In genomic region chr10:18846474-18847264, GRCm38 (mm10) we compare ENCODE assay signal across 9 mouse cellular contexts. TPM values are rescaled to one million over a fixed set of nuclear protein-coding genes. Genes with fewer than 3 reads are reported as not detected.
A peak's percentile ranks its signal among the peaks of the same experiment; 100 is the strongest.
DNase-seq lines count a peak whose midpoint lies in the region; ATAC-seq and TF ChIP-seq lines count a peak whose summit lies in the region.
"Had no signal": no experiment of that assay in that cellular context is flagged by ENCODE, and none has a peak within 500 bp of the region (broad histone marks: within the 10 kb centered on the region; RNA-seq: fewer than 3 reads in every experiment).

No protein-coding gene starts in this region.

- H3K4me3 ChIP-seq in intestine, embryonic 16.5 days (ENCODE audit: low read length), result peak overlapping the region; percentile 15; the same call in 1 of the 2 replicates
- no peak overlapping the region for H3K4me3 ChIP-seq in intestine, embryonic 15.5 days (replicated peaks)
- 0 out of 2 replicates have a peak overlapping the region, but pooled peaks have one; percentile 26 for H3K4me3 ChIP-seq in E14TG2a.4 (replicated peaks; ENCODE audit: low read length)
- no peak overlapping the region for H3K4me3 ChIP-seq in lung, postnatal 0 days (ENCODE audit: low read depth, low read length)

- H3K36me3 ChIP-seq in intestine, embryonic 16.5 days (ENCODE audit: control insufficient read depth, insufficient read depth, low read length), result no peaks in the 10 kb centered on the region
- H3K36me3 ChIP-seq in intestine, embryonic 15.5 days, result no peaks in the 10 kb centered on the region
- no peaks in the 10 kb centered on the region for H3K36me3 ChIP-seq in E14TG2a.4 (ENCODE audit: insufficient read depth, low read length)
- no peaks in the 10 kb centered on the region for H3K36me3 ChIP-seq in lung, postnatal 0 days (ENCODE audit: insufficient read depth, low read length)

- H3K9me3 ChIP-seq in intestine, embryonic 16.5 days (ENCODE audit: control insufficient read depth, low read length), result no peaks in the 10 kb centered on the region
- H3K9me3 ChIP-seq in intestine, embryonic 15.5 days, result no peaks in the 10 kb centered on the region
- H3K9me3 ChIP-seq in E14TG2a.4 (ENCODE audit: low read length), result no peaks in the 10 kb centered on the region
- H3K9me3 ChIP-seq in lung, postnatal 0 days (ENCODE audit: low read length), result no peaks in the 10 kb centered on the region

- peak; percentile 95 for DNase-seq in fat pad, adult 2 months (ENCODE audit: extremely low read depth, low read depth, low spot score)
- DNase-seq in lung, postnatal 0 days (ENCODE audit: low spot score), result peak; percentile 22
- DNase-seq in MN1 (ENCODE audit: low spot score), result no peak
- DNase-seq in natural killer cell, adult 2 months (ENCODE audit: low spot score in 2 of 2), result no peak
- DNase-seq in left cerebral cortex, postnatal 14 days (ENCODE audit: low spot score in 2 of 2), result no peak

- H3K9ac ChIP-seq in intestine, embryonic 16.5 days (ENCODE audit: low read depth, low read length), result no peak overlapping the region
- no peak overlapping the region for H3K9ac ChIP-seq in intestine, embryonic 15.5 days
- H3K9ac ChIP-seq in lung, postnatal 0 days (replicated peaks; ENCODE audit: low read depth), result no peak overlapping the region

- H3K4me1 ChIP-seq in intestine, embryonic 16.5 days (ENCODE audit: control insufficient read depth, insufficient read depth, low read length), result peaks cover 7% of the 10 kb centered on the region; the same call in 1 of the 2 replicates
- H3K4me1 ChIP-seq in intestine, embryonic 15.5 days (replicated peaks), result 0 out of 2 replicates have a peak, but pooled peaks cover 3% of the 10 kb centered on the region
- peaks cover 37% of the 10 kb centered on the region for H3K4me1 ChIP-seq in E14TG2a.4 (replicated peaks; ENCODE audit: low read depth, low read length)
- H3K4me1 ChIP-seq in lung, postnatal 0 days (ENCODE audit: insufficient read depth, low read depth, low read length), result peaks cover 5% of the 10 kb centered on the region; the same call in 1 of the 2 replicates

- 79% methylated on average over 8 of the region's 8 CpGs for WGBS in intestine, embryonic 16.5 days
- WGBS in intestine, embryonic 15.5 days, result 78% methylated on average over 8 of the region's 8 CpGs
- WGBS in lung, postnatal 0 days, result 74% methylated on average over 8 of the region's 8 CpGs

- no peak for TF ChIP-seq EP300 in lung, postnatal 0 days (IDR thresholded peaks at IDR 0.05)

- intact Hi-C loops in left cerebral cortex, postnatal 14 days (cut with DNase I), result no loop called here

- peak overlapping the region; percentile 90; the same call in 1 of the 2 replicates for H3K4me2 ChIP-seq in intestine, embryonic 16.5 days (ENCODE audit: low read depth, low read length)
- H3K4me2 ChIP-seq in intestine, embryonic 15.5 days (replicated peaks), result no peak overlapping the region
- H3K4me2 ChIP-seq in lung, postnatal 0 days (replicated peaks; ENCODE audit: low read depth, low read length), result peak overlapping the region; percentile 80; the same call in 1 of the 2 replicates

- no peak overlapping the region for H3K27ac ChIP-seq in intestine, embryonic 16.5 days (ENCODE audit: low read length)
- no peak overlapping the region for H3K27ac ChIP-seq in intestine, embryonic 15.5 days
- H3K27ac ChIP-seq in lung, postnatal 0 days (ENCODE audit: low read length), result no peak overlapping the region

- peaks cover 2% of the 10 kb centered on the region; the same call in 1 of the 2 replicates for H3K27me3 ChIP-seq in intestine, embryonic 16.5 days (replicated peaks; ENCODE audit: control insufficient read depth, insufficient read depth, low read length)
- H3K27me3 ChIP-seq in intestine, embryonic 15.5 days (replicated peaks), result peaks cover 6% of the 10 kb centered on the region; the same call in 1 of the 2 replicates
- H3K27me3 ChIP-seq in E14TG2a.4 (ENCODE audit: insufficient read depth, low read length), result peaks cover 50% of the 10 kb centered on the region
- peaks cover 14% of the 10 kb centered on the region for H3K27me3 ChIP-seq in lung, postnatal 0 days (replicated peaks; ENCODE audit: insufficient read depth, low read length)

- no peak for ATAC-seq in intestine, embryonic 16.5 days
- ATAC-seq in intestine, embryonic 15.5 days, result no peak
- no peak for ATAC-seq in lung, postnatal 0 days
- ATAC-seq: activated CD4-positive, CD25-positive, alpha-beta regulatory T cell, adult 4 months had no signal

- TF ChIP-seq CTCF in E14TG2a.4 (conservative IDR thresholded peaks at IDR 0.05; ENCODE audit: low read length), result no peak
- no peak for TF ChIP-seq CTCF in lung, postnatal 0 days (IDR thresholded peaks at IDR 0.05)

RNA-seq across cellular contexts. Expression of gene Perp, which starts 1.8 kb away (rescaled TPM):
- polyA plus RNA-seq in intestine, embryonic 16.5 days (2015; fragmentation: Nextera tagmentation; extraction: Ambion mirVana), result 77.2 and 95.4 TPM in 2 replicates
- polyA plus RNA-seq in intestine, embryonic 15.5 days (2015; fragmentation: Nextera tagmentation; extraction: Ambion mirVana), result 47.6 and 48.4 TPM in 2 replicates
- 65.5 and 70.9 TPM in 2 replicates for polyA plus RNA-seq in lung, postnatal 0 days (2015; fragmentation: Nextera tagmentation; extraction: Ambion mirVana)
- total RNA-seq in left cerebral cortex, postnatal 14 days (2021), result 1 to 10 TPM; 4.8 to 5.4 TPM

Comparison
In these comparisons a context has a peak if more than half of its experiments do, and no peak if none do; other contexts are left out.
1. H3K4me3 ChIP-seq: peak in intestine, embryonic 16.5 days (single experiment) and E14TG2a.4 (single experiment); none in intestine, embryonic 15.5 days (single experiment) and lung, postnatal 0 days (single experiment).
2. DNase-seq: peak in fat pad, adult 2 months (single experiment) and lung, postnatal 0 days (single experiment); none in MN1 (single experiment), natural killer cell, adult 2 months (0 of 2) and left cerebral cortex, postnatal 14 days (0 of 2).